Mouse (Mus musculus): ENCODE results near the gene Brd7. TPM values are rescaled to one million over a fixed set of nuclear protein-coding genes. Genes with fewer than 3 reads are reported as not detected.

Brd7 gene
- polyA plus RNA-seq, 1 experiment = 34.6 TPM

DNA sequence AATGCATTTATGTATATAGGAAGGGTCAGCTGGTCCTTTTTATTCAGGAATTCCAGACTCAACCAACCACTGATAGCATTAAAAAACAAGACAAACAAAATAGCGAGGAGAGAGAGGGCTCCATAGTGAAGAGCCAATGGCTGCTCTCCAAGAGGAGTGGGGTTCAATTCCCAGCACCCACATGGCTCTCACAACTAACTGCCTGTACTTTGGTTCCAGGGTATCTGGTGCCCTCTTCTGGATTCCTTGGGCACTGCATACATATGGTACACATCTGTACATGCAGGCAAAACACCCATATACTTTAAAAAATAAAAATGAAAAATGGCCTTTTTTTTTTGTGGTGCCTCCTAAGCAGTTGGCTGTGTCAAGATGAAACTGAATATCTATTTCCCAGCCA is 28.8 kb upstream of the Brd7 start:
- H3K36me3 ChIP-seq (ENCODE audit: control insufficient read depth, insufficient read depth, low read length) = no peaks in the 10 kb centered on the region
- H3K4me1 ChIP-seq (replicated peaks; ENCODE audit: control insufficient read depth, insufficient read depth, low read length) = peaks cover 2% of the 10 kb centered on the region; the same call in 1 of the 2 replicates
- no peak overlapping the region for H3K4me3 ChIP-seq (ENCODE audit: control insufficient read depth, insufficient read depth, low read length)
- no peak overlapping the region for H3K27ac ChIP-seq (ENCODE audit: control insufficient read depth, insufficient read depth, low read length)
- H3K27me3 ChIP-seq (ENCODE audit: control insufficient read depth, insufficient read depth, low read length) = no peaks in the 10 kb centered on the region
- TF ChIP-seq POLR2A (IDR thresholded peaks at IDR 0.05; ENCODE audit: control insufficient read depth, extremely low read depth, insufficient read depth, low read length, poor library complexity) (no peak), CTCF (IDR thresholded peaks at IDR 0.05; ENCODE audit: borderline replicate concordance, control insufficient read depth, extremely low read depth, insufficient read depth, low read length, poor library complexity) (no peak)
- WGBS = 97% methylated on average over 1 of the region's 1 CpGs
- DNase-seq = peak; percentile 62

DNA sequence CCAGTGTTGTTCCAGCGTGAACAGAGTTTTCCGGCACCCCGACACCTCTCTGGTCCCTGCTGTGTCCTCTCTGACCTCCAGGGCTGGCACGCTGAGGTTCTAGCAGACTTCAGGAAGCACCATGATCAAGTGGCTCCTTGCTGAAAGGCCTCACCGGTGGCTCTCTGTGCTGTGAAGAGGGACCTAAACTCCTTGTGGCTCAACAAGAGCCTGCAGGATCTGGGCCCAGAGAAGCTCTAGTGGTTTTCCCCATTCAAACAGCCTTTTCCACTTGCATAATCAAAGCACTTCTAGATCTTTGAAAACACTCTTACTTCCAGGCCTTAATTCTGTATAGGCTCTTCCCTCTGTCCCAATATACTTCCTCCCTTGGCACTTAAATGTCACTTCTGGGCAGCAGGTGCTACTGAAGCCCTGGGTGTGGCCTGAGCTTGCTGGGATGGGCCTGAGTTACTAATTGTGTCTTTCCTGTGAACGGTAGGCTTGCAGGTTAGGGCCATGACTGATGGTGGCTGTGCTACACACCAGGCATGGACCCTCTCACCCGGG is 26.8 kb upstream of the Brd7 start:
- 79% methylated on average over 7 of the region's 7 CpGs for WGBS

DNA sequence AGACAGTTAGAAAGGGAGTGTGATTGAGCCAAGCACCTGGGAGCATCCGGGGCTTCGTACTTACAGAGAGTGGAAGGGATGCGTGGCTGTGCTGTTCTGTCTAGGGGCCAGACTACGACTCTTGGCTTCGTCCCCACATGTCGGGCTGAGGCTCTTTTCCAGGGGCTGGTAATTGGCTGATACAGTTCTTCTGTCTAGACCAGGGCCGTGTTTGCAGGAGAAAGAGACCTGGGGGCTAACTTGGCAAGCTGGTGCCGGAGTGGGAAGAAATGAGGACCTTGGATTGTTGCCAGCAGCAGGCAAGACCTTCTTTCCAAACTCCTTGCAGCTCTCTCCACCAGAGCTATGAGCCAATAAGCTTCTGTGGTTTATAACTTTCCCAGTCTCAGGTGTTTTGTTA is 25.9 kb upstream of the Brd7 start:
- TF ChIP-seq POLR2A (IDR thresholded peaks at IDR 0.05; ENCODE audit: control insufficient read depth, extremely low read depth, insufficient read depth, low read length, poor library complexity) = no peak
- no peak for TF ChIP-seq CTCF (IDR thresholded peaks at IDR 0.05; ENCODE audit: borderline replicate concordance, control insufficient read depth, extremely low read depth, insufficient read depth, low read length, poor library complexity)
- 92% methylated on average over 8 of the region's 8 CpGs for WGBS
- Histone ChIP-seq H3K36me3 (ENCODE audit: control insufficient read depth, insufficient read depth, low read length) (no peaks in the 10 kb centered on the region), H3K4me1 (replicated peaks; ENCODE audit: control insufficient read depth, insufficient read depth, low read length) (peaks cover 2% of the 10 kb centered on the region; the same call in 1 of the 2 replicates), H3K4me3 (ENCODE audit: control insufficient read depth, insufficient read depth, low read length) (no peak overlapping the region), H3K27me3 (ENCODE audit: control insufficient read depth, insufficient read depth, low read length) (no peaks in the 10 kb centered on the region), H3K27ac (ENCODE audit: control insufficient read depth, insufficient read depth, low read length) (no peak overlapping the region)
- no peak for DNase-seq

More for the DNA sequence above, 26.8 kb upstream of the Brd7 start:
- H3K4me3 ChIP-seq (ENCODE audit: control insufficient read depth, insufficient read depth, low read length) = no peak overlapping the region
- TF ChIP-seq CTCF (IDR thresholded peaks at IDR 0.05; ENCODE audit: borderline replicate concordance, control insufficient read depth, extremely low read depth, insufficient read depth, low read length, poor library complexity) = no peak
- no peak overlapping the region for H3K27ac ChIP-seq (ENCODE audit: control insufficient read depth, insufficient read depth, low read length)
- no peak for DNase-seq
- H3K36me3 ChIP-seq (ENCODE audit: control insufficient read depth, insufficient read depth, low read length) = no peaks in the 10 kb centered on the region
- peaks cover 2% of the 10 kb centered on the region; the same call in 1 of the 2 replicates for H3K4me1 ChIP-seq (replicated peaks; ENCODE audit: control insufficient read depth, insufficient read depth, low read length)
- H3K27me3 ChIP-seq (ENCODE audit: control insufficient read depth, insufficient read depth, low read length) = no peaks in the 10 kb centered on the region

DNA sequence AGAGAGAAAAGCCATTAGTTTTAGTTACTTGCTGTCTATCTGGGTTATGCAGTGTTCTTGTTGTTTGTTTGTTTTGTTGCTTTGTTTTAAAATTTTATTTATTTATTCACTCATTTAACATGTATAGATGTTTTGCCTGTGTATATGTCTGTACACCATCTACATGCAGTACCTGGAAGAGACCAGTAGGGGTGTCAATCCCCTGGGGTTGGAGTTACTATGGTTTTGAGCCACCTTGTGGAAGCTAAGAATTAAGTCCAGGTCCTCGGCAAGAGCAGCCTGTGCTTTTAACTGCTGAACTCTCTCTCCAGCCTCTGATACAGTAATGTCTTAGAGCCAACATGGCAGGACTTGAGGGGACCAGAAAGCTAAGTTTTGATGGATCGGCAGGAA is 21.2 kb upstream of the Brd7 start:
- 95% methylated on average over 2 of the region's 2 CpGs for WGBS
- DNase-seq = no peak
- H3K27me3 ChIP-seq (ENCODE audit: control insufficient read depth, insufficient read depth, low read length) = no peaks in the 10 kb centered on the region
- TF ChIP-seq POLR2A (IDR thresholded peaks at IDR 0.05; ENCODE audit: control insufficient read depth, extremely low read depth, insufficient read depth, low read length, poor library complexity) (no peak), CTCF (IDR thresholded peaks at IDR 0.05; ENCODE audit: borderline replicate concordance, control insufficient read depth, extremely low read depth, insufficient read depth, low read length, poor library complexity) (no peak)
- H3K4me3 ChIP-seq (ENCODE audit: control insufficient read depth, insufficient read depth, low read length) = no peak overlapping the region
- H3K36me3 ChIP-seq (ENCODE audit: control insufficient read depth, insufficient read depth, low read length) = no peaks in the 10 kb centered on the region
- peaks cover 26% of the 10 kb centered on the region for H3K4me1 ChIP-seq (replicated peaks; ENCODE audit: control insufficient read depth, insufficient read depth, low read length)
- H3K27ac ChIP-seq (ENCODE audit: control insufficient read depth, insufficient read depth, low read length) = no peak overlapping the region

DNA sequence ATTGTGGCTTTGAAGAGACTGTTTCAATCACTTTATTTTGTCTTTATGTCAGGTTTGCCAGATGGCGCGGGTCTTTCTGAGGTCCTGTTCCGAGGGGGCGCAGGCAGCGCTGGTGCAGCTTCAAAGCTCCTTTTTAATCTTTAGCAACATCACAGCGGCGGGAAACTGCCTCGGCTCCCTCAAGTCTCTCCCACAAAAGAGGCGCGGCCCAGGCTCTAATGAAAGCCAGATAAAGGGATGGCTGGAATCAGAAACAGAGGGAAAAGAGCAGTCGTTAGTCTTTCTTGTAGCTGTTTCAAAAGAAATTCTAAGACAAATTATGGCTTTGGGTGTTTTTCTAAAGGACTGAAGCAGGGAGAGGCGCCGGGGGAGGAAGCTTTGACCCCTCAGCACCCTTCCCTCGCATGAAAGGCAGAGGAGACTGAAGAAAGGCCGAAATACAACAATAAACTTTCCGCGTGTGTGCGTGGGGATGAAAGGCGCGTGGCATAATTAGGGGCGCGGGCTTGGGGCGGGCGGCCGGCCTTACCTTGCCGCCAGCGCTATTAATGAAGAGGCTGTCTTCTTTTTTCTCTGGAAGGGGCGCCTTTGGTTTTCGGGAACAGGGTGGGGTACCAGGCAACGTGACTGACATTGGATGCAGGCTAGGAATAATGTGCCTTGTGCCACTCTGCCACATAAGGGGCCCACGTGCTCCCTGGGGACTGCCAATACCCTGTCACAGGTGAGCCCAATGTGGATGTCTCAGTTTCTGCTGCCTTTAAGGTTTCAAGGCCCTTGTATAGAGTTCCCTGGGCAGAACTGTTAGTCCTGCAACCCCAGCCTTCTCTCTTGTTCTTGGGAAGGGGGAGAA is 20.5 kb upstream of the Brd7 start:
- Histone ChIP-seq H3K4me3 (ENCODE audit: control insufficient read depth, insufficient read depth, low read length) (no peak overlapping the region), H3K27ac (ENCODE audit: control insufficient read depth, insufficient read depth, low read length) (no peak overlapping the region), H3K27me3 (ENCODE audit: control insufficient read depth, insufficient read depth, low read length) (no peaks in the 10 kb centered on the region), H3K4me1 (replicated peaks; ENCODE audit: control insufficient read depth, insufficient read depth, low read length) (peaks cover 26% of the 10 kb centered on the region), H3K36me3 (ENCODE audit: control insufficient read depth, insufficient read depth, low read length) (no peaks in the 10 kb centered on the region)
- no peak for DNase-seq
- TF ChIP-seq POLR2A (IDR thresholded peaks at IDR 0.05; ENCODE audit: control insufficient read depth, extremely low read depth, insufficient read depth, low read length, poor library complexity) (no peak), CTCF (IDR thresholded peaks at IDR 0.05; ENCODE audit: borderline replicate concordance, control insufficient read depth, extremely low read depth, insufficient read depth, low read length, poor library complexity) (no peak)
- 70% methylated on average over 31 of the region's 31 CpGs for WGBS

DNA sequence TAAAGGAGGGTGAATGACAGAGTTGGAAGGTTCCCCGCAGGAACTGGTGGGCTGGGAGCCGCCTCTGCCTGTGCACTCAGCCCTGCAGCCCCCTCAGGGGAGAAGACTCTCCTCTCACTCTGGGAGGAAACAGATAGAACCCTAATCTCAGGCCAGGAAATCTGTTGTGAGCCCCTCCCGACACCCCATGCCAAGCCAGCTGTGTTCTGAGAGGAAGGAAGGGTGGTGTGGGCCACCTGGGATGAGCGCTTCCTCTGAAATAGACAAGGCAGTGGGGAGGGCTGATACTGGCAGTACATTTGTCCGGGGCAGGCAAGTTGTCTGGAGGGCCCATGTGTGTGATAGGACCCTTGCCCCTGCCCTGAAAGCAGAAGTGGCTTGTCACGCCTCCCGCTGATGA is 18.5 kb upstream of the Brd7 start:
- no peak overlapping the region for H3K4me3 ChIP-seq (ENCODE audit: control insufficient read depth, insufficient read depth, low read length)
- no peaks in the 10 kb centered on the region for H3K36me3 ChIP-seq (ENCODE audit: control insufficient read depth, insufficient read depth, low read length)
- WGBS = 10% methylated on average over 7 of the region's 7 CpGs
- TF ChIP-seq POLR2A (IDR thresholded peaks at IDR 0.05; ENCODE audit: control insufficient read depth, extremely low read depth, insufficient read depth, low read length, poor library complexity) (no peak), CTCF (IDR thresholded peaks at IDR 0.05; ENCODE audit: borderline replicate concordance, control insufficient read depth, extremely low read depth, insufficient read depth, low read length, poor library complexity) (no peak)
- no peaks in the 10 kb centered on the region for H3K27me3 ChIP-seq (ENCODE audit: control insufficient read depth, insufficient read depth, low read length)
- peaks cover 40% of the 10 kb centered on the region for H3K4me1 ChIP-seq (replicated peaks; ENCODE audit: control insufficient read depth, insufficient read depth, low read length)
- H3K27ac ChIP-seq (ENCODE audit: control insufficient read depth, insufficient read depth, low read length) = no peak overlapping the region
- DNase-seq = peak; percentile 42

All from thymus, adult 2 months (tissue).